Mouse (Mus musculus) neural tube, embryonic 13.5 days (tissue): ENCODE data around the gene 9130409I23Rik. TPM values are rescaled to one million over a fixed set of nuclear protein-coding genes. Genes with fewer than 3 reads are reported as not detected.

Source experiments
- polyA plus RNA-seq: library from polyadenylated mRNA; unstranded; fragments of >200 nt; fragmentation: Nextera tagmentation; extraction: Ambion mirVana; gene quantifications from 2 replicates; pipeline ENCODE4 v1.2.1, GENCODE M21; 2015

Gene 9130409I23Rik
- polyA plus RNA-seq, 1 experiment from 2014 or later, result not detected

Other genes with a start within 250 kb of the 9130409I23Rik start
- 3,608 and 3,867 TPM in 2 replicates for gene H3f3a, start 237.3 kb upstream of the 9130409I23Rik start, polyA plus RNA-seq
- 25.7 and 33.7 TPM in 2 replicates for gene Sde2, start 200.1 kb upstream of the 9130409I23Rik start, polyA plus RNA-seq
- gene Lefty2, start 158.1 kb upstream of the 9130409I23Rik start, polyA plus RNA-seq, result 0.15 TPM in 1 of 2 replicates, not detected in the other
- gene Pycr2, start 146.9 kb upstream of the 9130409I23Rik start, polyA plus RNA-seq, result 72.2 and 73.4 TPM in 2 replicates
- 0.49 TPM in 1 of 2 replicates, not detected in the other for gene Lefty1, start 116.2 kb upstream of the 9130409I23Rik start, polyA plus RNA-seq
- gene Tmem63a, start 108.9 kb upstream of the 9130409I23Rik start, polyA plus RNA-seq, result 2.0 and 3.2 TPM in 2 replicates
- gene Ephx1, start 30.3 kb upstream of the 9130409I23Rik start, polyA plus RNA-seq, result 4.8 and 6.0 TPM in 2 replicates
- 38.8 and 40.4 TPM in 2 replicates for gene Nvl, start 93.0 kb downstream of the 9130409I23Rik start, polyA plus RNA-seq
- gene Cnih4, start 93.5 kb downstream of the 9130409I23Rik start, polyA plus RNA-seq, result 61.0 and 65.5 TPM in 2 replicates
- 39.3 and 45.9 TPM in 2 replicates for gene Wdr26, start 160.8 kb downstream of the 9130409I23Rik start, polyA plus RNA-seq